Mouse (Mus musculus) intestine, embryonic 14.5 days (tissue): ENCODE measurements around the gene Stk11ip. TPM values are rescaled to one million over a fixed set of nuclear protein-coding genes. Genes with fewer than 3 reads are reported as not detected.

ENCODE experiments used
- ATAC-seq: fragments of 200-750 bp; cut with Nextera tagmentation; replicated peaks from 2 replicates; pipeline ENCODE4 v1.8.0; 2017; ENCODE audit warnings: low read depth, moderate number of reproducible peaks, moderate TSS enrichment, moderate library complexity; ENCODE audit not compliant: low FRiP score, low TSS enrichment
- DNase-seq: peaks from one replicate; pipeline ENCODE4 v3.0.0-alpha.2; 2018; ENCODE audit warnings: low spot score
- H3K27ac ChIP-seq: fragments of 300-500 bp; sonication (generic); 2 replicates; pipeline ENCODE4 v1.5.1; 2014; ENCODE audit warnings: low read depth, mild to moderate bottlenecking, control low read depth
- H3K27me3 ChIP-seq: fragments of 300-500 bp; sonication (generic); replicated peaks from 2 replicates; pipeline ENCODE4 v1.6.1; 2014; ENCODE audit warnings: low read length, control low read depth; ENCODE audit not compliant: control insufficient read depth, insufficient read depth
- H3K36me3 ChIP-seq: fragments of 300-500 bp; sonication (generic); 2 replicates; pipeline ENCODE4 v1.6.1; 2014; ENCODE audit warnings: low read length, control low read depth; ENCODE audit not compliant: control insufficient read depth, insufficient read depth
- H3K4me1 ChIP-seq: fragments of 300-500 bp; sonication (generic); replicated peaks from 2 replicates; pipeline ENCODE4 v1.6.1; 2014; ENCODE audit warnings: low read length, control low read depth, mixed read lengths; ENCODE audit not compliant: control insufficient read depth, insufficient read depth
- H3K4me2 ChIP-seq: fragments of 300-500 bp; sonication (generic); 2 replicates; pipeline ENCODE4 v1.6.1; 2014; ENCODE audit warnings: low read length
- H3K4me3 ChIP-seq: fragments of 300-500 bp; sonication (generic); 2 replicates; pipeline ENCODE4 v1.5.1; 2014; ENCODE audit warnings: low read depth, low read length, control low read depth, mixed read lengths
- H3K9ac ChIP-seq: fragments of 300-500 bp; sonication (generic); 2 replicates; pipeline ENCODE4 v1.6.1; 2014; ENCODE audit warnings: mild to moderate bottlenecking, low read length
- H3K9me3 ChIP-seq: fragments of 300-500 bp; sonication (generic); 2 replicates; pipeline ENCODE4 v1.6.1; 2016; ENCODE audit warnings: low read length, control low read depth; ENCODE audit not compliant: control insufficient read depth
- WGBS: fragments of 180-500 bp; shearing (Covaris S2); extraction: QIAGEN DNeasy Blood & Tissue Kit; methylation state at CpG from one replicate; pipeline ENCODE4 v1.1.7; 2014; 5-methylcytosine and 5-hydroxymethylcytosine counted together
- polyA plus RNA-seq: library from polyadenylated mRNA; unstranded; fragments of >200 nt; fragmentation: Nextera tagmentation; extraction: Ambion mirVana; gene quantifications from 2 replicates; pipeline ENCODE4 v1.2.1, GENCODE M21; 2014

Gene Stk11ip
- 16.3 and 18.7 TPM in 2 replicates for polyA plus RNA-seq

- H3K4me2 ChIP-seq: peak within 1 kb of the TSS; percentile 94
- peak; percentile 97 for ATAC-seq
- peaks cover 13% of the 10 kb centered on the region for H3K36me3 ChIP-seq
Measured at GRCm38 (mm10) chr1:75521321-75522031, at the start of gene Stk11ip. Gene Stk11ip, plus strand, starts transcription at chr1:75521529.

GRCm38 (mm10) chr1:75476441-75476840 lies 44.9 kb upstream of the Stk11ip start:
- WGBS: 96% methylated on average over 11 of the region's 11 CpGs
- DNase-seq (no peak), ATAC-seq (no peak)
- H3K9me3 ChIP-seq: no peaks in the 10 kb centered on the region
- no peak overlapping the region for H3K4me2 ChIP-seq
- H3K4me1 ChIP-seq: peaks cover 15% of the 10 kb centered on the region; the same call in 1 of the 2 replicates
- H3K36me3 ChIP-seq: peaks cover 45% of the 10 kb centered on the region
- no peak overlapping the region for H3K27ac ChIP-seq
- H3K4me3 ChIP-seq: no peak overlapping the region
- no peak overlapping the region for H3K9ac ChIP-seq
- H3K27me3 ChIP-seq: peaks cover 13% of the 10 kb centered on the region

More at GRCm38 (mm10) chr1:75521321-75522031, at the start of gene Stk11ip:
- Histone ChIP-seq H3K27ac (peak within 1 kb of the TSS; percentile 98), H3K4me1 (peaks cover 28% of the 10 kb centered on the region), H3K4me3 (peak within 1 kb of the TSS; percentile 72), H3K9me3 (no peaks in the 10 kb centered on the region), H3K9ac (peak within 1 kb of the TSS; percentile 51), H3K27me3 (no peaks in the 10 kb centered on the region)
- peak; percentile 97 for DNase-seq
- WGBS: under 1% methylated on average over 46 of the region's 46 CpGs

- no peak for ATAC-seq
Measured at GRCm38 (mm10) chr1:75477264-75477965, 43.9 kb upstream of the Stk11ip start.

GRCm38 (mm10) chr1:75477966-75478290 lies 43.4 kb upstream of the Stk11ip start:
- no peak overlapping the region for H3K27ac ChIP-seq
- peaks cover 15% of the 10 kb centered on the region; the same call in 1 of the 2 replicates for H3K4me1 ChIP-seq
- H3K4me2 ChIP-seq: peak overlapping the region; percentile 70
- no peak overlapping the region for H3K9ac ChIP-seq
- no peak for ATAC-seq
- H3K27me3 ChIP-seq: peaks cover 26% of the 10 kb centered on the region
- DNase-seq: no peak
- H3K4me3 ChIP-seq: peak overlapping the region; percentile 73; the same call in 1 of the 2 replicates
- 48% methylated on average over 3 of the region's 3 CpGs for WGBS
- peaks cover 40% of the 10 kb centered on the region for H3K36me3 ChIP-seq
- H3K9me3 ChIP-seq: no peaks in the 10 kb centered on the region

More at GRCm38 (mm10) chr1:75477264-75477965, 43.9 kb upstream of the Stk11ip start:
- Histone ChIP-seq H3K4me2 (peak overlapping the region; percentile 22), H3K4me1 (peaks cover 15% of the 10 kb centered on the region; the same call in 1 of the 2 replicates), H3K9me3 (no peaks in the 10 kb centered on the region), H3K4me3 (no peak overlapping the region), H3K27ac (no peak overlapping the region), H3K27me3 (peaks cover 21% of the 10 kb centered on the region), H3K9ac (no peak overlapping the region), H3K36me3 (peaks cover 45% of the 10 kb centered on the region)
- 14% methylated on average over 35 of the region's 35 CpGs for WGBS
- DNase-seq: peak; percentile 97

GRCm38 (mm10) chr1:75478497-75478896 lies 42.8 kb upstream of the Stk11ip start:
- Histone ChIP-seq H3K27ac (peak overlapping the region; percentile 69), H3K4me3 (peak overlapping the region; percentile 73), H3K4me1 (peaks cover 15% of the 10 kb centered on the region; the same call in 1 of the 2 replicates), H3K9ac (peak overlapping the region; percentile 64), H3K36me3 (peaks cover 34% of the 10 kb centered on the region), H3K9me3 (no peaks in the 10 kb centered on the region), H3K27me3 (peaks cover 32% of the 10 kb centered on the region), H3K4me2 (peak overlapping the region; percentile 70)
- DNase-seq: peak; percentile 64
- WGBS: under 1% methylated on average over 20 of the region's 25 CpGs
- ATAC-seq: no peak

GRCm38 (mm10) chr1:75478916-75479634 lies 42.3 kb upstream of the Stk11ip start, which contains the start of the genes Chpf and Tmem198:
Gene Chpf, minus strand, starts transcription at chr1:75479307.
Gene Tmem198, plus strand, starts transcription at chr1:75479532.
- DNase-seq (peak; percentile 99), ATAC-seq (peak; percentile 93)
- Histone ChIP-seq H3K9ac (peak within 1 kb of the TSS; percentile 64), H3K36me3 (peaks cover 28% of the 10 kb centered on the region), H3K4me3 (peak within 1 kb of the TSS; percentile 73), H3K27ac (peak within 1 kb of the TSS; percentile 69), H3K4me2 (peak within 1 kb of the TSS; percentile 70), H3K27me3 (peaks cover 37% of the 10 kb centered on the region), H3K9me3 (no peaks in the 10 kb centered on the region), H3K4me1 (peaks cover 15% of the 10 kb centered on the region; the same call in 1 of the 2 replicates)
- under 1% methylated on average over 72 of the region's 76 CpGs for WGBS

- no peak for ATAC-seq
- Histone ChIP-seq H3K4me2 (peak overlapping the region; percentile 70), H3K27me3 (peaks cover 37% of the 10 kb centered on the region), H3K9ac (no peak overlapping the region; the same call in 1 of the 2 replicates), H3K9me3 (no peaks in the 10 kb centered on the region), H3K4me3 (peak overlapping the region; percentile 73), H3K36me3 (peaks cover 23% of the 10 kb centered on the region), H3K27ac (no peak overlapping the region), H3K4me1 (peaks cover 15% of the 10 kb centered on the region; the same call in 1 of the 2 replicates)
- DNase-seq: no peak
- WGBS: 2% methylated on average over 24 of the region's 24 CpGs
Measured at GRCm38 (mm10) chr1:75479635-75479989, 41.7 kb upstream of the Stk11ip start.

- peaks cover 37% of the 10 kb centered on the region for H3K27me3 ChIP-seq
- H3K27ac ChIP-seq: no peak overlapping the region
- peaks cover 19% of the 10 kb centered on the region for H3K36me3 ChIP-seq
- ATAC-seq (no peak), DNase-seq (no peak)
- peak overlapping the region; percentile 73 for H3K4me3 ChIP-seq
- 23% methylated on average over 13 of the region's 13 CpGs for WGBS
- H3K4me1 ChIP-seq: peaks cover 15% of the 10 kb centered on the region; the same call in 1 of the 2 replicates
- peak overlapping the region; percentile 70 for H3K4me2 ChIP-seq
- H3K9me3 ChIP-seq: no peaks in the 10 kb centered on the region
- H3K9ac ChIP-seq: no peak overlapping the region; the same call in 1 of the 2 replicates
Measured at GRCm38 (mm10) chr1:75480036-75480435, 41.3 kb upstream of the Stk11ip start.
